Comparison of ENCODE assay signal across 8 mouse cellular contexts in the genomic region with DNA sequence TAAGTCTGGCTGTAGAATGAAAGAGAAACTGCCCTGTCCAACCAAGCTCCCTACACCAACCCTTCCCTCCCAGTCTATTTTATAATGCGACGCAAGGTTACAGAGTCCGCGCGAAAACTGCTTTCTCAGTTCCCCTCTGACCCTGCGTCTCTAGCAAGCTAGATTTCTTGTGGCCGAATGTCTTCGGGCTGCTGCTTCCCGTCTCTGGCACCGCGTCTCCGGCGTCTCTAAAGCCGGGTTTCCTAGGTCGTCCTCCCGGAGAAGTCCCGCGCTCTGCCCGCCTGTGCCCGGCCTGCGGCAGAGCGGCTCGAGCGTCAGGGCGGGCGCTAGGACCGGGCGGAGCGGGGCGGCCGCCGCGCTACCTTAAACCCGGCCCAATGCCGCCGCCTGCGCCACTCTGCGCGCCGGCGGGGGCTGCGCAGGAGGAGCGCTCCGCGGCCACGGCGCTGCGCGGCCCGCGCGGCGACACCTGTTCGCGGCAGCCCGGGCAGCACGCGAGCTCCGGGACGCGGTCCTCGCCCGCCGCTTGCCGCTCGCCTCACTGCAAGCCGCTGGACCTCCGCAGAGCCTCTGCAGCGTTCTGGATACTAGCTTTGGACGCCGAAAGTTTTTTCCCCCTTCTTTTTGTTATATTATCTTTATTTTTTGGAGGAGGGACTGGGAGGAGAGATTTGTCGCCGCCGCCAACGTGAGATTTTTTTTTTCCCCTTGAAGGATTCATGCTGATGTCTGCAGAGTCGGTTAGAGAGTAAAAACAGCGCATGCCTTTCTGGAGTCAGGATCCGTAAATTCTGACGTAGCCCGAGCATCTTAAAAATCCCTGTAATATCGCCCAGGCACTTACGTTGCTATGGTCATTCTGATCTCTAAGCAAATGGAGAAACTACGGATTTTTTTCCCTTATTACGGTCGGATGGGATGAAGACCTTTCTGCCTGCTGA. TPM values are rescaled to one million over a fixed set of nuclear protein-coding genes. Genes with fewer than 3 reads are reported as not detected.
DNase-seq lines count a peak whose midpoint lies in the region; ATAC-seq and TF ChIP-seq lines count a peak whose summit lies in the region.

No protein-coding gene starts in this region.

- whole genome bisulfite sequencing in hindbrain, embryonic 10.5 days, result under 1% methylated on average over 85 of the region's 85 CpGs
- under 1% methylated on average over 65 of the region's 85 CpGs for WGBS in lung, embryonic 15.5 days

- no peak for DNase-seq in ES-E14 (ENCODE audit: low read depth, low spot score)
- peak; percentile 82 to 96 for DNase-seq in cerebellum, adult 18-20 months
- DNase-seq in forelimb bud, embryonic 11.5 days (ENCODE audit: low read depth, low spot score), result peak; percentile 66
- DNase-seq in hindbrain, embryonic 10.5 days (ENCODE audit: low spot score), result peak; percentile 81
- peak; percentile 58 for DNase-seq in layer of hippocampus, adult 9-11 months
- peak; percentile 30 for DNase-seq in ovary, adult 18-20 months (ENCODE audit: low spot score)
- DNase-seq in thymus, postnatal 25 days, result peak; percentile 69

- no peak overlapping the region for H3K27ac ChIP-seq in ES-E14 (ENCODE audit: insufficient read depth, low read depth, low read length, poor library complexity, severe bottlenecking)
- H3K27ac ChIP-seq in hindbrain, embryonic 10.5 days, result peak overlapping the region; percentile 87
- peak overlapping the region; percentile 54 for H3K27ac ChIP-seq in lung, embryonic 15.5 days

- ATAC-seq in lung, embryonic 15.5 days (ENCODE audit: borderline replicate concordance, extremely low read depth, low FRiP score, low TSS enrichment), result peak; percentile 82

- H3K4me3 ChIP-seq in ES-E14 (ENCODE audit: insufficient read depth in 1 of 2, low read depth in 1 of 2, low read length in 2 of 2, poor library complexity in 1 of 2, severe bottlenecking in 1 of 2), result peak overlapping the region; percentile 47 to 67
- peak overlapping the region; percentile 69 for H3K4me3 ChIP-seq in hindbrain, embryonic 10.5 days
- H3K4me3 ChIP-seq in lung, embryonic 15.5 days, result peak overlapping the region; percentile 56

- H3K36me3 ChIP-seq in ES-E14 (ENCODE audit: control insufficient read depth, insufficient read depth, low read length, poor library complexity, severe bottlenecking), result no peaks in the 10 kb centered on the region
- H3K36me3 ChIP-seq in hindbrain, embryonic 10.5 days, result no peaks in the 10 kb centered on the region
- H3K36me3 ChIP-seq in lung, embryonic 15.5 days, result no peaks in the 10 kb centered on the region

- peaks cover 89% of the 10 kb centered on the region for H3K27me3 ChIP-seq in hindbrain, embryonic 10.5 days (ENCODE audit: insufficient read depth, poor library complexity, severe bottlenecking)
- peaks cover 81% of the 10 kb centered on the region for H3K27me3 ChIP-seq in lung, embryonic 15.5 days

- H3K4me2 ChIP-seq in lung, embryonic 15.5 days, result peak overlapping the region; percentile 97

- H3K9ac ChIP-seq in ES-E14 (ENCODE audit: insufficient read depth, low read depth, low read length, poor library complexity, severe bottlenecking), result peak overlapping the region; percentile 34
- peak overlapping the region; percentile 47; the same call in 1 of the 2 replicates for H3K9ac ChIP-seq in lung, embryonic 15.5 days

- in situ Hi-C loops in ES-E14 (cut with MboI; ENCODE audit: low sequenced_read_pairs in 2 of 2, unreplicated experiment in 2 of 2), result loop anchor here in 1 of 2 experiments (10.0 kb wide), 1 partner anchor 327 kb away; the partner anchor contains the start of gene Gm49361

- no peaks in the 10 kb centered on the region for H3K9me3 ChIP-seq in ES-E14 (ENCODE audit: control insufficient read depth, insufficient read depth, low read depth, low read length)
- no peaks in the 10 kb centered on the region for H3K9me3 ChIP-seq in hindbrain, embryonic 10.5 days
- no peaks in the 10 kb centered on the region for H3K9me3 ChIP-seq in lung, embryonic 15.5 days

- H3K4me1 ChIP-seq in ES-E14 (ENCODE audit: control insufficient read depth in 2 of 2, insufficient read depth in 2 of 2, low read length in 2 of 2, poor library complexity in 1 of 2), result no peaks in the 10 kb centered on the region
- peaks cover 67% of the 10 kb centered on the region for H3K4me1 ChIP-seq in hindbrain, embryonic 10.5 days (replicated peaks)
- H3K4me1 ChIP-seq in lung, embryonic 15.5 days, result peaks cover 54% of the 10 kb centered on the region

TF ChIP-seq in ES-E14, 5 proteins besides CTCF, POLR2A, EP300 and RAD21:
- TF ChIP-seq HCFC1 (IDR thresholded peaks at IDR 0.05; ENCODE audit: borderline replicate concordance, insufficient read depth, low read length), result no peak
- no peak for TF ChIP-seq ZC3H11A (IDR thresholded peaks at IDR 0.05; ENCODE audit: borderline replicate concordance, low read depth, low read length)
- no peak for TF ChIP-seq MAFK (IDR thresholded peaks at IDR 0.05; ENCODE audit: insufficient read depth, low read depth, low read length)
- TF ChIP-seq CHD2 (IDR thresholded peaks at IDR 0.05; ENCODE audit: low read depth, low read length), result no peak
- TF ChIP-seq ZNF384 (IDR thresholded peaks at IDR 0.05; ENCODE audit: low read depth, low read length), result no peak

RNA-seq across cellular contexts. Expression of gene Fgf9, which starts 1.8 kb away (rescaled TPM):
- total RNA-seq in ES-E14 (2012; rRNA removed), result not detected in 2 replicates
- 2.8 and 4.4 TPM in 2 replicates for polyA plus RNA-seq in hindbrain, embryonic 10.5 days (2016; fragmentation: Nextera tagmentation; extraction: Ambion mirVana)
- polyA plus RNA-seq in lung, embryonic 15.5 days (2015; fragmentation: Nextera tagmentation; extraction: Ambion mirVana), result 8.2 and 8.7 TPM in 2 replicates
